Mouse (Mus musculus) megakaryocyte, embryonic 14.5 days (primary cell): Measurements from ENCODE around the gene Nudt16l1.

Experiments used
- FLI1 ChIP-seq: IDR thresholded peaks from 2 replicates; pipeline ENCODE4 v1.6.1; 2012; ENCODE audit warnings: low read length, inconsistent platforms, mixed read lengths
- GATA1 ChIP-seq: IDR thresholded peaks from 3 replicates; pipeline ENCODE4 v1.6.1; 2012; ENCODE audit warnings: mixed read lengths, low read length, inconsistent platforms, borderline replicate concordance

- TF ChIP-seq GATA1 = no peak
- no peak for TF ChIP-seq FLI1
Observed at GRCm38 (mm10) chr16:4947378-4947777, 8.8 kb downstream of the Nudt16l1 start.
